Mouse (Mus musculus) forebrain, embryonic 13.5 days (tissue): ENCODE data around the gene Nrxn2. TPM values are rescaled to one million over a fixed set of nuclear protein-coding genes. Genes with fewer than 3 reads are reported as not detected.

Experiments
- ATAC-seq: fragments of 200-750 bp; cut with Nextera tagmentation; 2 replicates; pipeline ENCODE4 v1.8.0; 2017
- H3K27ac ChIP-seq: fragments of 300-500 bp; sonication (generic); 2 replicates; pipeline ENCODE4 v1.5.1; 2015; ENCODE audit warnings: inconsistent platforms, mild to moderate bottlenecking, moderate library complexity
- H3K27me3 ChIP-seq: fragments of 300-500 bp; sonication (generic); 2 replicates; pipeline ENCODE4 v1.6.1; 2015; ENCODE audit warnings: mild to moderate bottlenecking, inconsistent platforms
- H3K36me3 ChIP-seq: fragments of 300-500 bp; sonication (generic); 2 replicates; pipeline ENCODE4 v1.6.1; 2015; ENCODE audit warnings: mild to moderate bottlenecking, inconsistent platforms; ENCODE audit not compliant: poor library complexity, severe bottlenecking
- H3K4me1 ChIP-seq: fragments of 300-500 bp; sonication (generic); 2 replicates; pipeline ENCODE4 v1.6.1; 2015; ENCODE audit warnings: inconsistent platforms
- H3K4me2 ChIP-seq: fragments of 300-500 bp; sonication (generic); 2 replicates; pipeline ENCODE4 v1.6.1; 2015; ENCODE audit warnings: inconsistent platforms, mild to moderate bottlenecking, moderate library complexity
- H3K4me3 ChIP-seq: fragments of 300-500 bp; sonication (generic); 2 replicates; pipeline ENCODE4 v1.5.1; 2015; ENCODE audit warnings: mild to moderate bottlenecking, inconsistent platforms
- H3K9ac ChIP-seq: fragments of 300-500 bp; sonication (generic); 2 replicates; pipeline ENCODE4 v1.6.1; 2015; ENCODE audit warnings: mild to moderate bottlenecking, inconsistent platforms
- H3K9me3 ChIP-seq: fragments of 300-500 bp; sonication (generic); replicated peaks from 2 replicates; pipeline ENCODE4 v1.6.1; 2016; ENCODE audit warnings: inconsistent platforms
- WGBS: fragments of 180-500 bp; shearing (Covaris S2); methylation state at CpG from one replicate; pipeline ENCODE4 v1.1.7; 2015; 5-methylcytosine and 5-hydroxymethylcytosine counted together
- polyA plus RNA-seq: library from polyadenylated mRNA; unstranded; fragments of >200 nt; fragmentation: Nextera tagmentation; extraction: Ambion mirVana; gene quantifications from 2 replicates; pipeline ENCODE4 v1.2.1, GENCODE M21; 2015

Gene Nrxn2
- polyA plus RNA-seq, 1 experiment from 2014 or later: 16.9 TPM

GRCm38 (mm10) chr19:6531832-6532471 lies 113.4 kb downstream of the Nrxn2 start:
- H3K9me3 ChIP-seq: no peaks in the 10 kb centered on the region
- peaks cover 58% of the 10 kb centered on the region for H3K4me1 ChIP-seq
- peak overlapping the region; percentile 87 for H3K4me2 ChIP-seq
- no peaks in the 10 kb centered on the region for H3K27me3 ChIP-seq
- ATAC-seq: peak; percentile 44
- peaks cover 12% of the 10 kb centered on the region for H3K36me3 ChIP-seq
- H3K4me3 ChIP-seq: peak overlapping the region; percentile 49
- H3K9ac ChIP-seq: peak overlapping the region; percentile 82
- 2% methylated on average over 36 of the region's 36 CpGs for WGBS
- H3K27ac ChIP-seq: peak overlapping the region; percentile 87

- Histone ChIP-seq H3K9ac (peak overlapping the region; percentile 82), H3K4me2 (peak overlapping the region; percentile 87), H3K27me3 (no peaks in the 10 kb centered on the region), H3K9me3 (no peaks in the 10 kb centered on the region), H3K27ac (peak overlapping the region; percentile 87), H3K4me3 (peak overlapping the region; percentile 49), H3K36me3 (peaks cover 7% of the 10 kb centered on the region; the same call in 1 of the 2 replicates), H3K4me1 (peaks cover 55% of the 10 kb centered on the region)
- ATAC-seq: no peak
- WGBS: 2% methylated on average over 13 of the region's 13 CpGs
These were observed 114.1 kb downstream of the Nrxn2 start for GRCm38 (mm10) chr19:6532656-6533055.

DNA sequence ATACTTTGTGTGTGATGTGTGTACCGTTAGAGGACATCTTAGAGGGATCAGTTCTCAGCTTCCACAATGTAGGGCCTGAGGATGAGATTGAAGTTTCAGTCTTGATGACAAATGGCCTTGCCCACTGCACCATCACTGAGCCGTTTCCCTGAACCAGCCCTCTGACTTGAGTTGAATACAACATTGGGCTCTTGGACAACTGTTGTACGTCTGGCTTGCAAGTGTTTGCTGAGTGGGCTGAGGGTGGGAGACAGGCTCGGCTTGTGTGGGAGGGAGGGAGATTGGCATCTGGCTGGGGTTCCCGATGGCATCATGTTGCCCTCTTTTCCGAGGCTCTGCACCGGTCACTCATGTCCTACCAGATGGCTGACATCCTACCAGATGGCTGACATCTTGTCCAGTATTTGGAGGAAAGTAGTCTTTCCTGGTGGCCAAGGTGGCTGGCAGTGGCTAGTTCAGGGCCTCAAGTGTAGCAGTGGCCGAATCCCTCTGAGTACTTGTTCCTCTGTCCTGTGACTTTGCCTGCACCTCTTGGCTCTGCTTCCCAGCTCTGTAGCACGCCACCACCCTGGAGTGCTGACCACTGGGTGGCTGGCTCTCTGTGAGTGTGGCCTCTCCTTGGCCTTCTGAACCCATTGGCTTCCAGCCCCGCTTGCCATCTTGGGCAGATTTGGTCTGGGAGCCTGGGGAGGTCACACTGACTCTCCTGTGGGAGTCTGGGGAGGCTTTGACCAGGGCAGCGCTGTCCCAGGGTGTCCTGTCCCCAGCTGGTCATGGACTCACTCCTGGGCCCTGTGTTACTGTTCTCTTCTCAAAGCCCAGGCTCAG lies 115.0 kb downstream of the Nrxn2 start:
- whole genome bisulfite sequencing: 66% methylated on average over 11 of the region's 11 CpGs
- Histone ChIP-seq H3K9ac (peak overlapping the region; percentile 82; the same call in 1 of the 2 replicates), H3K4me1 (peaks cover 52% of the 10 kb centered on the region), H3K9me3 (no peaks in the 10 kb centered on the region), H3K4me2 (peak overlapping the region; percentile 87), H3K4me3 (no peak overlapping the region), H3K36me3 (peaks cover 6% of the 10 kb centered on the region; the same call in 1 of the 2 replicates), H3K27ac (peak overlapping the region; percentile 48; the same call in 1 of the 2 replicates), H3K27me3 (no peaks in the 10 kb centered on the region)
- ATAC-seq: no peak

GRCm38 (mm10) chr19:6534118-6534415 lies 115.5 kb downstream of the Nrxn2 start:
- H3K4me3 ChIP-seq: no peak overlapping the region
- no peaks in the 10 kb centered on the region for H3K9me3 ChIP-seq
- no peak for ATAC-seq
- H3K4me2 ChIP-seq: no peak overlapping the region
- H3K4me1 ChIP-seq: peaks cover 49% of the 10 kb centered on the region
- H3K27me3 ChIP-seq: no peaks in the 10 kb centered on the region
- H3K27ac ChIP-seq: peak overlapping the region; percentile 48; the same call in 1 of the 2 replicates
- H3K36me3 ChIP-seq: peaks cover 2% of the 10 kb centered on the region; the same call in 1 of the 2 replicates
- H3K9ac ChIP-seq: no peak overlapping the region
- WGBS: 39% methylated on average over 5 of the region's 5 CpGs

GRCm38 (mm10) chr19:6536201-6536600 lies 117.7 kb downstream of the Nrxn2 start:
- H3K4me1 ChIP-seq: peaks cover 29% of the 10 kb centered on the region

DNA sequence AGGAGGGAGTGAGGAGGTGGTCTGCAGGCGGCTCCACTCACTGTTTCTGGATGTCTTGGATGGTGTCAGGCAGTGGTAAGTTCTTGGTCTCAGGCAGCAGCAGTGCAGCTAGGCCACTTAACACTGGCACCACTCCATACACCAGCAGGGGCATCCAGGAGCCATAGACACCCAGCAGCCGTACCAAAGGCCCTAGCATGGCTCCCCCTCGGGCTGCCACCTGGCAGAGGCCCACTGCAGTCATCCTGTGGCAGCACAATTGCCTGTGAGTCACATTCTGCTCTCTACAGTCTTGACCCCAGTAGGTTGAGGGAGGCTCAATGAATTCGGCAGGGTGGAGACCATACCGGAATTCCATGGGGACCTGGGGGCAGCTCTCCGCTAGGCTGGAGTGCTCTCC lies 118.2 kb downstream of the Nrxn2 start:
- 71% methylated on average over 6 of the region's 6 CpGs for WGBS
- Histone ChIP-seq H3K4me1 (peaks cover 24% of the 10 kb centered on the region), H3K9me3 (no peaks in the 10 kb centered on the region), H3K36me3 (no peaks in the 10 kb centered on the region), H3K4me2 (no peak overlapping the region), H3K27ac (no peak overlapping the region), H3K27me3 (no peaks in the 10 kb centered on the region), H3K9ac (no peak overlapping the region), H3K4me3 (no peak overlapping the region)
- no peak for ATAC-seq

More at GRCm38 (mm10) chr19:6536201-6536600, 117.7 kb downstream of the Nrxn2 start:
- H3K4me2 ChIP-seq: no peak overlapping the region
- WGBS: 82% methylated on average over 3 of the region's 3 CpGs
- no peaks in the 10 kb centered on the region for H3K36me3 ChIP-seq
- H3K9ac ChIP-seq: no peak overlapping the region
- no peak for ATAC-seq
- no peak overlapping the region for H3K4me3 ChIP-seq
- no peaks in the 10 kb centered on the region for H3K27me3 ChIP-seq
- peak overlapping the region; percentile 25; the same call in 1 of the 2 replicates for H3K27ac ChIP-seq
- H3K9me3 ChIP-seq: no peaks in the 10 kb centered on the region

- Histone ChIP-seq H3K9ac (no peak overlapping the region), H3K9me3 (no peaks in the 10 kb centered on the region), H3K36me3 (no peaks in the 10 kb centered on the region), H3K4me3 (no peak overlapping the region), H3K27ac (no peak overlapping the region), H3K4me2 (no peak overlapping the region), H3K4me1 (peaks cover 16% of the 10 kb centered on the region), H3K27me3 (no peaks in the 10 kb centered on the region)
- no peak for ATAC-seq
- WGBS: 79% methylated on average over 8 of the region's 8 CpGs
These were observed 119.0 kb downstream of the Nrxn2 start for GRCm38 (mm10) chr19:6537526-6537925.

GRCm38 (mm10) chr19:6538546-6538945 lies 120.0 kb downstream of the Nrxn2 start:
- Histone ChIP-seq H3K36me3 (no peaks in the 10 kb centered on the region), H3K4me3 (no peak overlapping the region), H3K4me1 (peaks cover 10% of the 10 kb centered on the region), H3K27me3 (no peaks in the 10 kb centered on the region), H3K9me3 (no peaks in the 10 kb centered on the region), H3K27ac (no peak overlapping the region), H3K9ac (no peak overlapping the region), H3K4me2 (no peak overlapping the region)
- 93% methylated on average over 6 of the region's 6 CpGs for WGBS
- ATAC-seq: no peak

DNA sequence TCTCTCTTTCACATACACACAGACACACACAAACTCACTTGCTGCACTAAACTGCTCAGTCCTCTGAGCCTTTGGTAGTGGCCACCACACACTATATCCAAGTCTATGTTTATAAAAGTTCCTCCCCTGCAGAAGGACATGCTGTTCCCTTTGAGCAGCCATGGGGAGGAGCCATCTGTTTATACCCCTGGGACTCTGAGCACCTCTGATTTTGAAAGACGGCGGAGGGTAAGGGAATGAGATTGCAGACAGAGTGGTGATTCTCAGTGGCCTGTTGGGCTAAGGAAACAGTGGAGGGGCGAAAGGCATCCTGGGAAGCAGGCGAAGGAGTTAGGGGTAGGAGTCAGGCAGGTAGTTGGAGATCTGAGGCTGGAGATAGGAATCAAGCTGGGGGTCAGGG lies 121.1 kb downstream of the Nrxn2 start:
- Histone ChIP-seq H3K4me3 (no peak overlapping the region), H3K4me1 (peaks cover 5% of the 10 kb centered on the region; the same call in 1 of the 2 replicates), H3K4me2 (no peak overlapping the region), H3K36me3 (no peaks in the 10 kb centered on the region), H3K27ac (no peak overlapping the region), H3K9ac (no peak overlapping the region), H3K27me3 (no peaks in the 10 kb centered on the region), H3K9me3 (no peaks in the 10 kb centered on the region)
- no peak for ATAC-seq
- WGBS: 83% methylated on average over 4 of the region's 4 CpGs

GRCm38 (mm10) chr19:6540191-6540590 lies 121.7 kb downstream of the Nrxn2 start:
- 76% methylated on average over 6 of the region's 6 CpGs for WGBS
- Histone ChIP-seq H3K9ac (no peak overlapping the region), H3K4me1 (peaks cover 5% of the 10 kb centered on the region; the same call in 1 of the 2 replicates), H3K4me3 (no peak overlapping the region), H3K4me2 (no peak overlapping the region), H3K27me3 (no peaks in the 10 kb centered on the region), H3K9me3 (no peaks in the 10 kb centered on the region), H3K36me3 (no peaks in the 10 kb centered on the region), H3K27ac (no peak overlapping the region)
- no peak for ATAC-seq

- Histone ChIP-seq H3K4me1 (peaks cover 5% of the 10 kb centered on the region; the same call in 1 of the 2 replicates), H3K36me3 (no peaks in the 10 kb centered on the region), H3K4me3 (no peak overlapping the region), H3K4me2 (no peak overlapping the region), H3K27me3 (no peaks in the 10 kb centered on the region), H3K9me3 (no peaks in the 10 kb centered on the region), H3K27ac (no peak overlapping the region), H3K9ac (no peak overlapping the region)
- WGBS: 96% methylated on average over 7 of the region's 7 CpGs
- no peak for ATAC-seq
These were observed 123.0 kb downstream of the Nrxn2 start for GRCm38 (mm10) chr19:6541521-6541920.

GRCm38 (mm10) chr19:6542367-6543034 lies 124.0 kb downstream of the Nrxn2 start, which contains the start of gene Slc22a12:
Gene Slc22a12 (minus strand): TSS chr19:6543032.
- no peak within 1 kb of the TSS for H3K4me2 ChIP-seq
- H3K9me3 ChIP-seq: no peaks in the 10 kb centered on the region
- no peak within 1 kb of the TSS for H3K9ac ChIP-seq
- 91% methylated on average over 16 of the region's 16 CpGs for WGBS
- H3K36me3 ChIP-seq: no peaks in the 10 kb centered on the region
- no peak for ATAC-seq
- H3K27me3 ChIP-seq: no peaks in the 10 kb centered on the region
- peaks cover 5% of the 10 kb centered on the region; the same call in 1 of the 2 replicates for H3K4me1 ChIP-seq
- no peak within 1 kb of the TSS for H3K27ac ChIP-seq
- no peak within 1 kb of the TSS for H3K4me3 ChIP-seq
